Mouse (Mus musculus): ENCODE results near the gene Epb41l4b. TPM values are rescaled to one million over a fixed set of nuclear protein-coding genes. Genes with fewer than 3 reads are reported as not detected.

The Epb41l4b gene
- total RNA-seq, 2 experiments from 2014 or later: 30.2 to 31.9 TPM

DNA sequence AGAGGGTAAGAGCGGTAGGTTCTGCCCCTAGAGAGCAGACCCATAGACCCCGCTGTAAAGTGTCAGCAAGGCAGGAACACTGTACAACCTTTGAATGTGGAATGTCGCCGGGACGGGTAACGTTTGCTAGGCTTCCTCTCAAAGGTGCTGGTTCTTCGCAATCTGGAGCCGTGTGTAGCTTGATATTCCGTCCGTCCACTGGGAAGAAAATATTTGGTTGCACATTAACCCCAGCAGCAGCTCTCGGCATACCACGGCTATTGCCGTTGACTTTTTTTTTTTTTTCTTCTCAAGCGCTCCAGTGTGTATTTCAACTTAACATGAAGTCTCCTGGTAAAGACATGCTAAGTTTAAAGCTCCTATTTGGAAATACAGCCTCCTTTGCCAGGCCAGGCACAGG is 70.1 kb downstream of the Epb41l4b start:
- intact Hi-C loops (cut with DNase I): no loop called here
- DNase-seq (ENCODE audit: low spot score in 2 of 2): no peak

DNA sequence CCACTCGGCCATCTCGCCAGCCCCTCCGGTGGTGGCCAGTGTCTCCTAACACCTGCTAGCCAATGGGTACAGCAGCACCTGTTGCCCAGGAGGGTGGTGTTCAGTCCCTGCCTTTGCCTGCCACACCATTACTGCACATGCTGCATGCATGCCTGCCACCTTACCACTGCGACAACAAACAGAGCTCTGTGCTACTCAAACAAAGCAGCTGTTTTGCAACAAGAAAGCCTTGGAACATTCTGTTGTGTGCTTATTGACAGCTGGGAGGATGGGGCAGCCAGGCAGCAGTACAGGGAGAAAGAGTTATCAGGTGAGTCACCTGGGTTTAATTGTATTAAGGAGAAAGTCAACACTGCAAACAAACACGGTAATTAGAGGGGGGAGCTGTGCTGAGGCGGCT is 72.6 kb downstream of the Epb41l4b start:
- DNase-seq (ENCODE audit: low spot score in 2 of 2): no peak
- intact Hi-C loops (cut with DNase I): no loop called here

DNA sequence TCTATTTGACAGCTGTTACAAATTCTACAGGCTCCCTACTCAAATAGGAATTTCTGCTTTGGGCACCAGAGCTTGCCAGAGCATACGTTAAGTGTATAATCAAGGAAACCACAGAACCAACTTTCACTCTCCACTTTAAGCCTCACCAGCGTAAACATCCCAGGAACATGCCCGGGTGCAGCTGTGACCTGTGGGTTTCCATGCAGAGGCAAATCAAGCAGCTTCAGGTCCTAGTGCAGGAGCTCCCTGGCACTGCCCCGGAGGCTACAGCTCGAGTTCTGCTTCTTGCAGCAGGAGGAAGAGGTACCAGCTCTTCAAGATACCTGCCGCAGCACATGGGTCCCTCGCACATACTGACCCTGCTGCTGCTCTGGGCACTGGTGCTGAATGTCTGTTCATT is 74.8 kb downstream of the Epb41l4b start:
- DNase-seq (ENCODE audit: low spot score in 2 of 2): no peak
- intact Hi-C loops (cut with DNase I): loop anchor here (5.0 kb wide), 1 partner anchor 204 kb away; no protein-coding TSS in a partner anchor

DNA sequence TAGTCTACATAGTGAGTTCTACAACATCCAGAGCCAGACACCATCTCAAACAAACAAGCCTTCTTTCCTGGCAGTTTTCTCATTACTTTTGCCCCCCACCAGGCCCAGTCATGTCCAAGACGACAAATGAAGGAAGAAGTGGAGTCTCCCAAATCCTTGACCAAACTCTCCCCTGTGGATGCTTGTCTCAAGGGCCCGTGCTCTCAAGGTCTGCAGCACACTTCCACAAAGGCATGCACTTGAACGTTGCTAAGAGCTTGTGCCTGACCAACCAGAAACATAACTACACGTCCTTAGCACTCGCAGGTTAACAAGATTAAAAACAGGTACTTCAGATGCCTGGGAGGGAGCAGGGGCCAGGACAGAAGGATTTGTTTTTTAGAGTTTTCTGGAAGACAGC is 75.4 kb downstream of the Epb41l4b start:
- no peak for DNase-seq (ENCODE audit: low spot score in 2 of 2)
- intact Hi-C loops (cut with DNase I): loop anchor here (5.0 kb wide), 1 partner anchor 204 kb away; no protein-coding TSS in a partner anchor

DNA sequence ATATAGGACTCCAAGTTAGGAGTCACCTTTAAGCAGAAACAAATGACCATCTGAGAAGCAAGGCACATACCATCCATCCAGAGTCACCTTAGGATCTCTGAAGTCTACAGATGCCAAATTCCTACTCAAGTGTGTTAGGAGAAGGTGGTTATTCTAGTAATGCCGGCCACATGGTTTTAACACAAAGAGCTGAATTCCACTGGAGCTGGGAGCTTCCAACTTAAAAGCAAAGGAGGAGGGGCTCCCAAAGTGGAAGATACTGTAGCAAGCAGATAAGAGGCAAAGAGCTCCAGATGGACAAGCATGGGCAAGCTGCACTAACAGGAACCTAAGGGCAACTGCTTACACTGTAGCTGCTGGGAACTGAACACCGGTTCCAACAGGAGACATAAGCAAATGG is 76.3 kb downstream of the Epb41l4b start:
- intact Hi-C loops (cut with DNase I): loop anchor here (5.0 kb wide), 1 partner anchor 205 kb away; no protein-coding TSS in a partner anchor
- DNase-seq (ENCODE audit: low spot score in 2 of 2): no peak

DNA sequence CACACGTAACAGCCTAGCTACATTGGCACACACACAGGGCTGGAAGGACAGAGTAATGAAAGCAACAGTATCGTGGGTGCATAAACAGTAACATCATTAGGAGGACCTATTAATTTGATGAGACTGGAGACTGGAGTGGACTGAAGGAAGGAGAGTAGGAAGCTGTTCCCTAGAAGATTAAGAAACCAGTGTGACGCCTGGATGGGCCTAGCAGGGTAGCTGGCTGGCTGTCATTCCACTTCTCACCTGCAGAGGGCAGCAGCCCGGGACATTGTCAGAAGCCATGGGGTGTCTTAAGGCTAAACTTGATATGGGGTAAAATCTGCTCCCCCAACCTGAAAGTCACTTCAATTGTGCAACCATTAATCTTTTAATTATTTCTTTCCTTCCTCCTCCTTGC is 78.0 kb downstream of the Epb41l4b start:
- DNase-seq (ENCODE audit: low spot score in 2 of 2): peak; percentile 78 to 80
- intact Hi-C loops (cut with DNase I): loop anchor here (2.0 to 5.0 kb wide), 2 partner anchors 78 to 207 kb away; partner anchors contain the start of gene Epb41l4b

DNA sequence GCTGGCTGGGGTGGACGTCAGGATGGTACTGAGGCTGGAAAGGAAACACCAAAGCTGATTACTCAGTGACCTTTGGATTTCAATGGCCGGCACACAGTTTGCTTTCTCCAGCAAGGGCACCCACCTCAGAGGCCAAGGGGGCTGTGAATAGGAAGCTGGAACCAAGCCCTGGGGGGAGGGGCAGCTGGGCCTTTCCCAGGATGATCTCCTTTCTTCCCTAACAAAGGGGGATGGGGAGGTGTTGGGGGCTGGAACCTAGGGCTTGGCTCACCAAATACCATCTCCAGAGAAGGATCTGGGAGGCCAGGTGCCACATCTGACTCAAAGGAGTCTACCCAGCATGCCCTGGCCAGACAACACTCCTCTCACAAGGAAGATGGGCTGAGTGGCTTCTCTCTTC is 78.4 kb downstream of the Epb41l4b start:
- no peak for DNase-seq (ENCODE audit: low spot score in 2 of 2)
- intact Hi-C loops (cut with DNase I): loop anchor here (2.0 to 5.0 kb wide), 2 partner anchors 78 to 207 kb away; partner anchors contain the start of gene Epb41l4b

DNA sequence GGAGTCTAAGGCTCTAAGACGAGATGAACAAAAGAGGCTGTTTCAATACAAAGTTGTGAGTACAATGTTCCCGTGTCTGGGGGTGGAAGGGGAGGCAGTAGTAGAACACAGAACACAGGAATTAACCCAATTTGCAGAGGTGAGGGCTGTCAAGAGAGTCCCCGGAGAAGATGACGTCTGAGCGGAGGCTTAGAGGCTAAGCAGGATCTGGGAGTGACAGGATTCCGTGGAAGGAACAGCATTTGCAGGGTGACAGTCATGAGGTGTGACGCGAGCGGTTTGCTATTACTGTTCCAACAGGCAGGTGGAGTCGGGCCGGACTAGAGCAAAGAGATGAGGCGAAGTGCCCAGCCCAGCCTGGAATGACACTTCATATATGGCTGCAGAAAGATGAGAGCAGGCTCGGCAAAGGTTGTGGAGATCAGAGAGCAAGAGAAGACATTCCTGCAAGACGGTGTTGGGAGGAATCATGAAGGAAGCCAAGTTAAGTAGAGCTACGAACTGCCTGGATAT is 82.9 kb downstream of the Epb41l4b start:
- intact Hi-C loops (cut with DNase I): no loop called here
- DNase-seq (ENCODE audit: low spot score in 2 of 2): no peak

DNA sequence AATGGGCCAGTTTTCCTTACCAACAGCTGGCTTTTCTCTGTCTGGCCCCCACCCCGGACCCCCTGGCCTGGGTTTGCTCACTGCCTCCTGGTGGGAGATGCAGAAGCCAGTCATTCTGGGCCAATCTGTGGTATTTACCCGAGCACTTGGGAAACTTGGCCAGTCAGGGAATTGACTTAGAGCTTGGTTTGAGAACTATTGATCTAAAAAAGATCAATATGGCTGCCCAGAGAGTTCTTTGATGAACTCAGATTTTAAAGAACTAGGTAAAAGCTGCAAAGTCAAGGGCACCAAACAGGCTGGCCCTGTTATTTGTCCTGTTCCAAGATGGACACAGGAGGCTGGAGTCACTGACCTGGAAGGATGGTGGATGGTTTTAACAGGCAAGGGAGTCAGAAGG is 84.6 kb downstream of the Epb41l4b start:
- no peak for DNase-seq (ENCODE audit: low spot score in 2 of 2)
- intact Hi-C loops (cut with DNase I): no loop called here

DNA sequence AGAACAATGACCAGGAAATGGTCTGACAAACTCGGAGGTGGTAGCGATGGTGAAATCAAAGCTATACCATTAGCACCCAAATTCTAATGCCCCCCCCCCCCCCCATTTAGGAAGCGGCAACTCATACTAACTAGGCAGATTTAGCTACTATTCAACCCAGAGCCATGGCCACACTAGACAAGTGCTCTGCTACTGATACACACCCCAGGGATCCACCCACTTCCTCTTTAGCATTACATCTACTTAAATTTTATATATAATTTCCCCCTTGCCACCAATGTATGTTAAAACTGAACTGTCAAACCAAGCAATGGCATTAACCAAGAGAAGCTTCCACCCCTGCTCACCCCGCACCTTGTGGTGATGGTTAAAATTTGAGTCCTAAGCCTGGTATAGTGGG is 85.6 kb downstream of the Epb41l4b start:
- DNase-seq (ENCODE audit: low spot score in 2 of 2): no peak

DNA sequence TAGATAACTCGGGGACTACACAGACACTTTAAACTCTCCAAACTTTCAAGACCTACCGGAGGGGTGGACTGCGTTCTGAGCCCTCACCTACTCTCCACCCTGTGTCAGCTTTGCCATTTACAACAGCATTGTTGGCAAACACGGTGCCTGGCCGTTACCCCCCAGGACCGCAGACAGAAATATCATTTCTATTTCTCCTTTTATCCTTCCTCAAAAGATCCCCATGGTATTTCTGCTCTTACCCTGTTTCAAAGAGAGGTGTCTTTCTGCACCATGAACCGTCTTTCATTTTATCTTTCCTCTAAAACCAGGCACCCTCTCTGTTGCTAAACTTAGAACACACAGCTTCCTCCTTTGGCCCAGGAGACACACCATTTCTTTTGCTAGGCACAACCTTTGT is 87.6 kb downstream of the Epb41l4b start:
- DNase-seq (ENCODE audit: low spot score in 2 of 2): no peak
- intact Hi-C loops (cut with DNase I): no loop called here

More for the DNA sequence above, 85.6 kb downstream of the Epb41l4b start:
- intact Hi-C loops (cut with DNase I): no loop called here

DNA sequence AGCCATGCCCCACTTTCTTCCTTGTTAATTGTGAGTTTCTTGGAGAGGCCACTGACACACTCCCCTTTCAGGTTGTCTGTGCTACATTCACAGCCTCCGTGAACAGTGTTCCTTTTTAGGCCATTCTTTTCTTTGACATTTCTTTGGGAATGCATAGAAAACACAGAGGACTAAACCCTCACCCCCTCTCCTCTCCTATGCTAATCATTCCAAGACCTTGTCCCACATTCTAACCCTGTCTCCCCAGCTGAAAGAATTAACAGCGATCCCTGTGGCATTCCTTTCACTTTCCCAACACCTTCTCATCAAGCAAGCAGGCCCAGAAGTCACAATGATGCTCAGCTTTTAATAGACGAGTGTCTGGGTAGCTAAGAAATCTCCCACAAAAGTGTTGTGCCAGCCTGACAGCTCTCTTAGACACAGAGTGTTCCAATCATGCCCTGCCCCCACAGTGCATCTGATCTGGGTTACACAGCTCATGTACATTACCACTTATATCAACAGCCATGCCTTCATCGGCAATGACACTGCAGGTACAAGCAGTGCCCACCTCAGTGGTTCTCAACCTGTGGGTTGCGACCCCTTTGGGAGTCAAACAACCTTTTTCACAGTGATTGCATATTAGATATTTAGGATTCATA is 93.8 kb downstream of the Epb41l4b start:
- DNase-seq (ENCODE audit: low spot score in 2 of 2): peak in 1 of 2 experiments; percentile 14
- intact Hi-C loops (cut with DNase I): loop anchor here (1.0 kb wide), 1 partner anchor 32 kb away; no protein-coding TSS in a partner anchor

DNA sequence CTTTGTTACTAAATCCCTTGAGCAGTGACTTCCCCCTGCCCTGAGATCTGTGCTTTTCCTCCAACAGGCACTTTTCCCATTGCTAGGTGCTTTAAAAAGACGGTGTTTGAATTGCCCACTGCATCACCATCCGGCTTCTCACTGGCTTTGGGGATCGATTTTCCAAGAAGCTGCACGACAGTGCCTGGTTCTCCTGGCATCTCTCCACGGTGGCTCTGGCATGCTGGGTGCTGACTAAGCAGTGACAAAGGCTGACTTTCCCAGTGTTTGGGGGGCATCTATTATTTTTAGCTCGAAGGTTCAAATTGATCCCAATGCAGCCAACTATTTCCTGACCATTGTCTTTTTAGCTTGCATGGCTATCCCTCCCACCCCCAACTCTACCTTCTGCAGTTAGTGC is 94.7 kb downstream of the Epb41l4b start:
- DNase-seq (ENCODE audit: low spot score in 2 of 2): peak in 1 of 2 experiments; percentile 28

DNA sequence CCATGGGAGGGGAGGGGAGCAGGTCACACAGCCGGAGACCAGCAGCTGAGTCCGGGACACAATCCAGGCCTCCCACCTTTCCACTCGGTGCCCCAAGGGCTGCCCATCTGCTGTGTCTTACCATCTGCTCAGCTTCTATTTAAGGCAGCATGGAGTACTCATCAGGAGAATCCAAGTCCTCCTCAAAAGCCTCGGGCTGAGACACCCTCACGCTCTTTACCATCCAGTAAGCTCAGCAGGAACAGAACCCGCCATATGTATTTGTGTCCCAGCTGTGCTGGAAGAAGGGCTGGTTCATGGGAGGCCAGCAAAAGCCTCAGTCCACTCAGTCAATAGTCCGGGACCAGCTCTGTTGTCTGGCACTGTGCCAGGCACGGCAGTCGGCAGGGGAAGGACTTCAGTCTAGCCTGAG is 97.1 kb downstream of the Epb41l4b start:
- peak in 1 of 2 experiments; percentile 79 for DNase-seq (ENCODE audit: low spot score in 2 of 2)
- intact Hi-C loops (cut with DNase I): no loop called here

More for the DNA sequence above, 94.7 kb downstream of the Epb41l4b start:
- intact Hi-C loops (cut with DNase I): no loop called here

DNA sequence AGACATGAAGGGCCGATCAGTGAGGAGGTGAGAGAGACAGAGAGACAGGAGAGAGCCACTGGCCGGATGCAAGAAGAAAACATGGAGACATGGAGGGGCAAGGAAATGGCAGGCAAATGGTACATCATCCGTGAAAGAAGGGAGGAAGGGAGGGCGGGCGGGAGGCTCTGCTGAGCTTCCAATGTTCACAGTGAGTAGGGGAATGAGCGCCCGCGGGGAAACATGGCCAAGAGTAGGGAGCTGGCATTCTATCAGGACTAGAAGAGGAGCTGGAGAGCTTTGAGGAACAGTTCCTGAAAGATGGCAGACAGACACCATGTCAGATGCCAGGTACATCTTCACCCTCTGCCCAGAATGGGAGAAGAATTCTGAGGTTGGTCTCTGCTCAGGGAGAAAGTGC is 99.6 kb downstream of the Epb41l4b start:
- no peak for DNase-seq (ENCODE audit: low spot score in 2 of 2)
- intact Hi-C loops (cut with DNase I): no loop called here

DNA sequence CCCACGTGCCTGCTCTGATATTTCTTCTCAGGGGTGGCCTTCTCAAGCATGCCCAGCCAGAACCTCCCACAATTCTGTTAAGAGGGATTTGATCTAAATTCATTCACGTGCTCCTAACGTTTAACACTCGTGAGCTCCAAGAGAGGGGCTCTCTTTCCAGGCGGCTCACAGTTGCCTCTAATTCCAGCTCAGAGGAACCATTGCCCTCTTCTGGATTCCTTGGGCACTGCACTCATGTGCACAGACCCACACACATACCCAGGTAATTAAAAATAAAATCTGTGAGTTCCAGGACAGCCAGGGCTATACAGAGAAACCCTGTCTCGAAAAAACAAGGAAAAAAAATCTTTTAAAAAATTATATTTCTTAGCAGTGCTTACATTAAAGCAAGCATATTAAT is 101.6 kb downstream of the Epb41l4b start:
- no peak for DNase-seq (ENCODE audit: low spot score in 2 of 2)
- intact Hi-C loops (cut with DNase I): no loop called here

DNA sequence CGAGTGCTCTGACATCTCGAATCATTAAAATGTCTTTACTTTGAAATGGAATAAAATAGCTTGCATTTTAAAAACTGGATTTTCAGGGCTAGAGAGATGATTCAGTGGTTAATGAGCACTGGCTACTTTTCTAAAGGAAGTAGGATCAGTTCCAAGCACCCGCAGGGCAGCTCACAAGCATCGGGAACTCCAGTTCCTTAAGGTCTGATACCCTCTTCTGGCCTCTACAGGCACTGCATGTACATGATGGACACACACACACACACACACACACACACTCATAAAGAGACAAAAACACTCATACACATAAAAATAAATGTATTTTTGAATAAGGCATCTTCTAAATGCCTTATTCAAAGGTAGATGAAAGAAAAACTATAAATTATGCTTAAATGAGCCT is 102.0 kb downstream of the Epb41l4b start:
- no peak for DNase-seq (ENCODE audit: low spot score in 2 of 2)
- intact Hi-C loops (cut with DNase I): no loop called here

DNA sequence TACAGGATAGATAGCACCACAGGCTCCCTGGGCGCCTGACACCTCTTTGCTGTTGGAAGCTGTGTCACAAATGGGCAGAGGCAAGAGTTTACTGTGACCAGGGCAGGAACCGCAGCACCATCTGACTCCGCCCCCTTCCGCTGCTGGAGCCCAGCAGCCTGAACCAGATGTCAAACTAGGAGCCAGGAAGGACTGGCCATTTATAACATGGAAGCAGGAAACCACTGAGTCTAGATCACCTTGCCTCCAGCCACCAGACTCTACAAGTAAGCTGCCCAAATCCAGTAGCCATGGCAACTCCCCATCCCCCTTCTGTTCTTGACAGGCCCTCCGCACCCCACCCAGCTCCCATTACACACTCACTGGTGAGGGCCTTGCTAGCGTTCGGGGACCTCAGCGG is 102.8 kb downstream of the Epb41l4b start:
- intact Hi-C loops (cut with DNase I): no loop called here
- DNase-seq (ENCODE audit: low spot score in 2 of 2): no peak

DNA sequence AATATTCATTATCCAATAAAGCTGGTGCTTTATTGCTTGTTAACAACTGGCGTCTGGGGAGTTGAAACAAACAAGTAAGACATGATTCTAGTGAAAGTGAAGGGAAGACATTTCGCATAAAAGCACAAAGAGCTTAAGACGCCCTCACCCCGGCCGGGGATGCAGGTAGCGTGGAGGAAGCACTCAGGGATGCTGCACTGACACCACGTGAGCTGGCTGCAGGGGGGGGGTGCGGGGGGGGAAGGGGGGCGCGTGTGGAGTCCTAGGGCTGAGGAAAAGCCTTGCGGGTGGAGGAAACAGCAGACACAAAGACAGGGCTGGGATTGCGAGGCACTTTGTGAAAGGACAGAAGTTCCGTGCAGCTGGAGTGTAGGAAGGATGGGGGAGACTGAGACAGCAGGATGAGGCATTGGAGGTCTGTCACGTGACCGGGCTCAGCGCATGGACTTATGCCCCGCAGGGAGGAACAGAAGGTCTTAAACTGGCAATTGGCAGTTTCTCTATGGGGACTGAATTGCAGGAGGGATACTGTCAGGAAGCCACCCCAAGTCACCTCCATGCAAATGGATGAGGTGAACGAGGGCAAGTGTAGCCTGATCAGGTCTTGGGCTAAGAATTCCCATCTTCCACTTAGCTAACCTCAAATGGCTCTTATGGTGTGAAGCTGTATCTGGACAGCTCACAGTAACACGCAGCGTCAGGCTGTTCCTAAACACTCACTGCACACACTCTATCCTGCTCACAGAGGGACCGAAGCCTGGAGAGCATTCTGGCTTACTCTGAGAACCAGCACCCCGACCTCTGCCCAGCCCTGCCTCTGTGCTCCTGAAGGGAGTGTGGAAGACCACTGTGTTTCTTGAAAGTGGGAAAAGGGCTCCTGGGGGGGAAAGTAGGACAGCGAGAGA is 103.9 kb downstream of the Epb41l4b start:
- intact Hi-C loops (cut with DNase I): no loop called here
- DNase-seq (ENCODE audit: low spot score in 2 of 2): peak; percentile 11 to 69

DNA sequence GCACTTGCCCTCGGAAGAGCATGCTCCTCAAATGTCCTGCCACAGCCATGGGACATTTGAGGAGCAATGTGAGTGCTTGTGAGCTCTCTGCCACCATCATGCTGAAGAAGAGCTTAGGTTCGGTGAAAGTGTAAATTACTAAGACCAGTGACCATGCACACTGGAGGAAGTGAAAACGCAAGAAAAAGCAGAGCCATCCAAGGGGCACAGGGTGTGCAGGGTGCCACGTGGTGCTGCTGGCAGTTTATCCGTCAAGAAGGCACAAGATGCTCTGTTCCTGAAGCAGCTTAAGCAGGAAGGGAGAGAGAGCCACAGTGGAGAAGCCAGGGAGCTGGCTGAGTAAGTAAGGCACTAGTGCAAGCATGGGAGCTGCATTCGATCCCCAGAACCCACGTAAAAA is 105.7 kb downstream of the Epb41l4b start:
- peak in 1 of 2 experiments; percentile 11 for DNase-seq (ENCODE audit: low spot score in 2 of 2)
- intact Hi-C loops (cut with DNase I): no loop called here

Measured in left cerebral cortex, postnatal 25 days (tissue).